Comparison of ENCODE assay signal across 8 mouse cellular contexts in genomic region chr19:10576690-10577561, GRCm38 (mm10). TPM values are rescaled to one million over a fixed set of nuclear protein-coding genes. Genes with fewer than 3 reads are reported as not detected.
A peak's percentile ranks its signal among the peaks of the same experiment; 100 is the strongest.
DNase-seq lines count a peak whose midpoint lies in the region; ATAC-seq and TF ChIP-seq lines count a peak whose summit lies in the region.

Gene Cyb561a3, plus strand, starts transcription at chr19:10577172.
Gene Tmem138, minus strand, starts transcription at chr19:10577362.

- peak; percentile 51 to 93; a peak in 3 of 4 replicates for TF ChIP-seq POLR2A in MEL (IDR thresholded peaks at IDR 0.05; ENCODE audit: control insufficient read depth in 1 of 2, insufficient read depth in 1 of 2, low read depth in 1 of 2, low read length in 2 of 2, poor library complexity in 1 of 2)
- peak; percentile 48; the same call in 1 of the 2 replicates for TF ChIP-seq POLR2A in cerebellum, adult 2 months (IDR thresholded peaks at IDR 0.05; ENCODE audit: borderline replicate concordance, insufficient read depth, low read length)

- peak within 1 kb of the TSS; percentile 95 for H3K9ac ChIP-seq in MEL (ENCODE audit: control insufficient read depth, low read depth, low read length, poor library complexity, severe bottlenecking)
- peak within 1 kb of the TSS; percentile 70 for H3K9ac ChIP-seq in forebrain, postnatal 0 days
- H3K9ac ChIP-seq in lung, embryonic 15.5 days, result peak within 1 kb of the TSS; percentile 61

- peak within 1 kb of the TSS; percentile 97 for H3K27ac ChIP-seq in MEL (ENCODE audit: control insufficient read depth, low read depth, low read length)
- H3K27ac ChIP-seq in cerebellum, adult 2 months (ENCODE audit: insufficient read depth, low read length), result peak within 1 kb of the TSS; percentile 93
- peak within 1 kb of the TSS; percentile 96 for H3K27ac ChIP-seq in forebrain, postnatal 0 days (ENCODE audit: low read depth, low read length)
- peak within 1 kb of the TSS; percentile 91 for H3K27ac ChIP-seq in lung, embryonic 15.5 days

- peak within 1 kb of the TSS; percentile 79 for H3K4me2 ChIP-seq in forebrain, postnatal 0 days (ENCODE audit: low read depth)
- peak within 1 kb of the TSS; percentile 71 for H3K4me2 ChIP-seq in lung, embryonic 15.5 days

- peak; percentile 25 to 70 (median 65); a peak in 5 of 6 replicates for TF ChIP-seq CTCF in MEL (IDR thresholded peaks at IDR 0.05 in 2 of 3, conservative IDR thresholded peaks at IDR 0.05 in 1 of 3; ENCODE audit: control insufficient read depth in 1 of 3, insufficient read depth in 1 of 3, low read depth in 2 of 3, low read length in 3 of 3, poor library complexity in 1 of 3, severe bottlenecking in 1 of 3)
- peak; percentile 44; the same call in 1 of the 2 replicates for TF ChIP-seq CTCF in cerebellum, adult 2 months (IDR thresholded peaks at IDR 0.05; ENCODE audit: borderline replicate concordance, insufficient read depth, low read depth, low read length)
- TF ChIP-seq CTCF in forebrain, postnatal 0 days (IDR thresholded peaks at IDR 0.05; ENCODE audit: low read depth), result peak; percentile 78

- peaks cover 6 to 12% of the 10 kb centered on the region in 2 experiments; a peak in 3 of 4 replicates for H3K4me1 ChIP-seq in MEL (ENCODE audit: control insufficient read depth in 1 of 2, insufficient read depth in 2 of 2, low read length in 2 of 2)
- no peaks in the 10 kb centered on the region for H3K4me1 ChIP-seq in cerebellum, adult 2 months (ENCODE audit: control insufficient read depth, insufficient read depth, low read length)
- H3K4me1 ChIP-seq in forebrain, postnatal 0 days (ENCODE audit: insufficient read depth), result peaks cover 21% of the 10 kb centered on the region
- H3K4me1 ChIP-seq in lung, embryonic 15.5 days, result peaks cover 16% of the 10 kb centered on the region; the same call in 1 of the 2 replicates

- DNase-seq in MEL (ENCODE audit: low read depth, low spot score), result peak; percentile 98
- peak; percentile 93 to 95 for DNase-seq in cerebellum, adult 2 months
- peak; percentile 97 for DNase-seq in forebrain, postnatal 0 days
- DNase-seq in heart, postnatal 4 days, result peak; percentile 94
- peak; percentile 90 to 92 for DNase-seq in layer of hippocampus, adult 8-10 months (ENCODE audit: low spot score in 2 of 2)
- peak; percentile 86 for DNase-seq in ovary, adult 18-20 months (ENCODE audit: low spot score)
- DNase-seq in thymus, postnatal 0 days (ENCODE audit: low spot score), result peak; percentile 96

- H3K4me3 ChIP-seq in MEL (ENCODE audit: control insufficient read depth in 1 of 2, insufficient read depth in 1 of 2, low read depth in 2 of 2, low read length in 2 of 2), result peak within 1 kb of the TSS; percentile 80 to 86
- H3K4me3 ChIP-seq in cerebellum, adult 2 months (replicated peaks; ENCODE audit: insufficient read depth, low read depth, low read length), result peak within 1 kb of the TSS; percentile 98
- peak within 1 kb of the TSS; percentile 61 for H3K4me3 ChIP-seq in forebrain, postnatal 0 days (ENCODE audit: low read depth, low read length)
- H3K4me3 ChIP-seq in lung, embryonic 15.5 days, result peak within 1 kb of the TSS; percentile 58

- peaks cover 0 to 16% of the 10 kb centered on the region in 2 experiments; a peak in 2 of 4 replicates for H3K36me3 ChIP-seq in MEL (ENCODE audit: control insufficient read depth in 1 of 2, insufficient read depth in 2 of 2, low read length in 2 of 2)
- H3K36me3 ChIP-seq in forebrain, postnatal 0 days (ENCODE audit: insufficient read depth), result peaks cover 29% of the 10 kb centered on the region
- H3K36me3 ChIP-seq in lung, embryonic 15.5 days, result peaks cover 28% of the 10 kb centered on the region

- H3K27me3 ChIP-seq in MEL (ENCODE audit: control insufficient read depth in 1 of 2, insufficient read depth in 2 of 2, low read length in 2 of 2), result no peaks in the 10 kb centered on the region
- no peaks in the 10 kb centered on the region for H3K27me3 ChIP-seq in cerebellum, adult 2 months (ENCODE audit: control insufficient read depth, insufficient read depth, low read length)
- no peaks in the 10 kb centered on the region for H3K27me3 ChIP-seq in forebrain, postnatal 0 days (ENCODE audit: insufficient read depth, low read length)
- no peaks in the 10 kb centered on the region for H3K27me3 ChIP-seq in lung, embryonic 15.5 days

- 1% methylated on average over 44 of the region's 44 CpGs for WGBS in cerebellum, adult 2 months
- WGBS in forebrain, postnatal 0 days, result under 1% methylated on average over 44 of the region's 44 CpGs
- under 1% methylated on average over 44 of the region's 44 CpGs for WGBS in lung, embryonic 15.5 days

- TF ChIP-seq RAD21 in MEL (IDR thresholded peaks at IDR 0.05; ENCODE audit: low read depth, low read length), result no peak

- ATAC-seq in forebrain, postnatal 0 days, result peak; percentile 96
- peak; percentile 92 for ATAC-seq in lung, embryonic 15.5 days (ENCODE audit: borderline replicate concordance, extremely low read depth, low FRiP score, low TSS enrichment)

- peaks cover 3% of the 10 kb centered on the region; the same call in 1 of the 2 replicates for H3K79me2 ChIP-seq in MEL (ENCODE audit: control insufficient read depth, insufficient read depth, low read length, poor library complexity)

- no peaks in the 10 kb centered on the region for H3K9me3 ChIP-seq in MEL (replicated peaks; ENCODE audit: insufficient read depth, low read length)
- H3K9me3 ChIP-seq in forebrain, postnatal 0 days (ENCODE audit: low read length), result no peaks in the 10 kb centered on the region
- no peaks in the 10 kb centered on the region for H3K9me3 ChIP-seq in lung, embryonic 15.5 days

- no peak for TF ChIP-seq EP300 in MEL (IDR thresholded peaks at IDR 0.05; ENCODE audit: low read depth in 1 of 2, low read length in 2 of 2)

TF ChIP-seq in MEL, 35 proteins besides CTCF, POLR2A, EP300 and RAD21 (continues in another document):
- TF ChIP-seq MYB (IDR thresholded peaks at IDR 0.05; ENCODE audit: low read depth, low read length), result 0 out of 2 replicates have a peak, but pooled peaks have one; percentile 10
- 0 out of 2 replicates have a peak, but pooled peaks have one; percentile 22 for TF ChIP-seq JUND (IDR thresholded peaks at IDR 0.05; ENCODE audit: low read depth, low read length)
- TF ChIP-seq ELF1 (IDR thresholded peaks at IDR 0.05; ENCODE audit: low read depth, low read length), result peak; percentile 91
- no peak for TF ChIP-seq UBTF (IDR thresholded peaks at IDR 0.05; ENCODE audit: borderline replicate concordance, insufficient read depth, low read depth, low read length)
- peak; percentile 80; the same call in 1 of the 2 replicates for TF ChIP-seq ZMIZ1 (IDR thresholded peaks at IDR 0.05; ENCODE audit: low read depth, low read length)
- peak; percentile 88 for TF ChIP-seq E2F4 (IDR thresholded peaks at IDR 0.05; ENCODE audit: borderline replicate concordance, low read depth, low read length)
- TF ChIP-seq ZC3H11A (IDR thresholded peaks at IDR 0.05; ENCODE audit: low read depth, low read length), result no peak
- peak; percentile 89 for TF ChIP-seq HCFC1 (IDR thresholded peaks at IDR 0.05; ENCODE audit: low read depth, low read length)
- TF ChIP-seq NRF1 (IDR thresholded peaks at IDR 0.05; ENCODE audit: insufficient read depth, low read depth, low read length, poor library complexity, severe bottlenecking), result no peak
- TF ChIP-seq ETS1 (IDR thresholded peaks at IDR 0.05; ENCODE audit: low read depth, low read length), result 0 out of 2 replicates have a peak, but pooled peaks have one; percentile 26
- TF ChIP-seq TAL1 (IDR thresholded peaks at IDR 0.05; ENCODE audit: low read length), result no peak
- 0 out of 2 replicates have a peak, but pooled peaks have one; percentile 75 for TF ChIP-seq MYC (IDR thresholded peaks at IDR 0.05; ENCODE audit: low read depth, low read length)
- no peak for TF ChIP-seq MAFK (IDR thresholded peaks at IDR 0.05; ENCODE audit: borderline replicate concordance, low read depth, low read length)
- no peak for TF ChIP-seq ZKSCAN1 (IDR thresholded peaks at IDR 0.05; ENCODE audit: low read depth, low read length)
- no peak for TF ChIP-seq CHD2 (IDR thresholded peaks at IDR 0.05; ENCODE audit: low read length)
- TF ChIP-seq GATA1 (IDR thresholded peaks at IDR 0.05; ENCODE audit: low read depth, low read length), result no peak
- peak; percentile 65; the same call in 1 of the 2 replicates for TF ChIP-seq POLR2AphosphoS2 (IDR thresholded peaks at IDR 0.05; ENCODE audit: low read length)
- TF ChIP-seq GABPA (IDR thresholded peaks at IDR 0.05; ENCODE audit: low read depth, low read length), result no peak
- TF ChIP-seq TCF12 (IDR thresholded peaks at IDR 0.05; ENCODE audit: low read depth, low read length), result peak; percentile 57
- TF ChIP-seq MAZ (IDR thresholded peaks at IDR 0.05; ENCODE audit: low read depth, low read length), result peak; percentile 90; the same call in 1 of the 2 replicates
- TF ChIP-seq CHD1 (IDR thresholded peaks at IDR 0.05; ENCODE audit: low read depth, low read length), result no peak

RNA-seq across cellular contexts. Expression of gene Cyb561a3, which starts in this region (rescaled TPM):
- 7.6 and 9.0 TPM in 2 replicates for total RNA-seq in MEL (2012; rRNA removed)
- polyA plus RNA-seq in MEL (2012; ENCODE audit: insufficient read depth in 1 of 2, insufficient read length in 2 of 2, low read depth in 1 of 2, low replicate concordance in 2 of 2, missing spikeins in 1 of 2), result 10 to 100 TPM in 1 of 2 experiments, not detected in 1; 14.3 TPM
- polyA plus RNA-seq in cerebellum, adult 2 months (2012; rRNA removed), result 11.7 and 12.0 TPM in 2 replicates
- total RNA-seq in forebrain, postnatal 0 days (2014; rRNA removed), result 21.4 and 24.9 TPM in 2 replicates
- 18.9 and 22.0 TPM in 2 replicates for polyA plus RNA-seq in forebrain, postnatal 0 days (2015; fragmentation: Nextera tagmentation; extraction: Ambion mirVana)
- 10 to 100 TPM in 1 of 2 experiments, 1 to 10 TPM in 1; 8.1 to 11.3 TPM for total RNA-seq in heart, postnatal 4 days (2021)
- 10 to 100 TPM in 3 of 4 experiments, 1 to 10 TPM in 1; 9.8 to 15.8 (median 12.8) TPM for total RNA-seq in layer of hippocampus, adult 8-10 months (2022)
- polyA plus RNA-seq in lung, embryonic 15.5 days (2015; fragmentation: Nextera tagmentation; extraction: Ambion mirVana), result 20.4 and 21.7 TPM in 2 replicates
- polyA plus RNA-seq in thymus, postnatal 0 days (2015; fragmentation: Nextera tagmentation; extraction: Ambion mirVana), result 31.9 and 33.2 TPM in 2 replicates

RNA-seq across cellular contexts. Expression of gene Tmem138, which starts in this region (rescaled TPM):
- 10.8 and 11.9 TPM in 2 replicates for total RNA-seq in MEL (2012; rRNA removed)
- 10 to 100 TPM in 1 of 2 experiments, not detected in 1; 25.2 TPM for polyA plus RNA-seq in MEL (2012; ENCODE audit: insufficient read depth in 1 of 2, insufficient read length in 2 of 2, low read depth in 1 of 2, low replicate concordance in 2 of 2, missing spikeins in 1 of 2)
- 13.0 and 15.0 TPM in 2 replicates for polyA plus RNA-seq in cerebellum, adult 2 months (2012; rRNA removed)
- total RNA-seq in forebrain, postnatal 0 days (2014; rRNA removed), result 16.6 and 21.2 TPM in 2 replicates
- 28.3 and 31.7 TPM in 2 replicates for polyA plus RNA-seq in forebrain, postnatal 0 days (2015; fragmentation: Nextera tagmentation; extraction: Ambion mirVana)
- 1 to 10 TPM; 6.1 to 7.7 TPM for total RNA-seq in heart, postnatal 4 days (2021)
- total RNA-seq in layer of hippocampus, adult 8-10 months (2022), result 10 to 100 TPM; 12.8 to 19.3 (median 15.4) TPM
- 39.4 and 40.3 TPM in 2 replicates for polyA plus RNA-seq in lung, embryonic 15.5 days (2015; fragmentation: Nextera tagmentation; extraction: Ambion mirVana)
- polyA plus RNA-seq in thymus, postnatal 0 days (2015; fragmentation: Nextera tagmentation; extraction: Ambion mirVana), result 24.6 and 25.7 TPM in 2 replicates

Comparison
In these comparisons a context has a peak if more than half of its experiments do, and no peak if none do; other contexts are left out.
1. Peak in every context shown above with its lines: DNase-seq, ATAC-seq, H3K4me3 ChIP-seq and H3K27ac ChIP-seq.